Mouse (Mus musculus): ENCODE measurements around the gene Gm10226.
"Not testable (repeated sequence)": the region's sequence is repeated elsewhere in the genome, so short reads cannot be mapped to it uniquely, and the experiment has no call there.

Gm10226 gene

DNA sequence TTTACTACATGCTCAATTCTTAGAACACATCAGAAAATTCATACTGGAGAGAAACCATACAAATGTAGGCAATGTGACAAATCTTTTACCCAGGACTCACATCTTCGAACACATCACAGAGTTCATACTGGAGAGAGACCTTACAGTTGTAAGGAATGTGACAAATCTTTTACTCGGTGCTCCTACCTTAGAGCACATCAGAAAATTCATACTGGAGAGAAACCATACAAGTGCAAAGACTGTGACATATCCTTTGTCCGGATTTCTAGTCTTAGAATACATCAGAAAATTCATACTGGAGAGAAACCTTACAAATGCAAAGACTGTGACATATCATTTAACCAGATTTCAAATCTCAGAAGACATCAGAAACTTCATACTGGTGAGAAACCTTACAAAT lies at the start of gene Gm10226:
TSS of gene Gm10226 (plus strand) at position 301 of the 400 bp plus-strand sequence.
- DNase-seq (ENCODE audit: low spot score in 2 of 2), result no peak

DNA sequence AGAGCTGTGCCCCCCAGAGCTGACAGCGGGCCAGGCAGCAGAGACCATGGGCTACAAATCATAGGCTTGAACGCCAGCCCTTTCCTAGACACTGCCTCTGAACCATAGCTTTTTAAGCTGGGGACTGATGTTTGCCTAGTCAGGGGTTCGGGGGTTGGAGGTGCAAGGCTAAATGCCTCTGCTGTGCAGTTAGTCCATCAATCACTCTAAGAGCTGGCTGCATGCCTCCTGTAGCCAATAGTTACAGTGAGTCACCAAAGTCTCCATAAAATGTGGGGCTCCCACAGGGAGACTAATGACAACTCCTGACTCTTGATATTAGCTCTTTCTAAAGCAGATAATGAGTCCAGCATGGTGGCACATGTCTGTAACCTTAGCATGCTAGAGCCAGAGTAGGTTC lies 42.9 kb upstream of the Gm10226 start:
- no peak for DNase-seq (ENCODE audit: low spot score in 2 of 2)

DNA sequence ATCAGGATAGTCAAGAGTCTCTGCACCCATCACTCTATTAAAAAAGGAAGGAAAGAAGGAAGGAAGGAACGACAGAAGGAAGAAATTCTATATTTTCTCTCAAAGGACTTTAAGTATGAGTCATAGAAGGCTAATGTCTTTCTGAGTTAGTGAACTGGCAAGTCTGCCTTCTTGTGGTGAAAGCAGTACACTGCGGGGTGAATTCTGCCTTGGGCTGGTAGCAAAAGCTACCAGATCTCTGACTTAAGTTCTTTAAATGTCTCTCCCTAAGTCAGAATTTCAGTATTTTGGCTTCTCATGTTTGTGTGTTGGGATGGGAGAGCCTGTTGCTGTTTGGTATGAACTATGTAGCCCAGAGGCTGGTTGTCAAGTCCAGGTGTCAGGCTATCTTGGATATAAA lies 41.7 kb upstream of the Gm10226 start:
- DNase-seq (ENCODE audit: low spot score in 2 of 2), result peak; percentile 14 to 21

DNA sequence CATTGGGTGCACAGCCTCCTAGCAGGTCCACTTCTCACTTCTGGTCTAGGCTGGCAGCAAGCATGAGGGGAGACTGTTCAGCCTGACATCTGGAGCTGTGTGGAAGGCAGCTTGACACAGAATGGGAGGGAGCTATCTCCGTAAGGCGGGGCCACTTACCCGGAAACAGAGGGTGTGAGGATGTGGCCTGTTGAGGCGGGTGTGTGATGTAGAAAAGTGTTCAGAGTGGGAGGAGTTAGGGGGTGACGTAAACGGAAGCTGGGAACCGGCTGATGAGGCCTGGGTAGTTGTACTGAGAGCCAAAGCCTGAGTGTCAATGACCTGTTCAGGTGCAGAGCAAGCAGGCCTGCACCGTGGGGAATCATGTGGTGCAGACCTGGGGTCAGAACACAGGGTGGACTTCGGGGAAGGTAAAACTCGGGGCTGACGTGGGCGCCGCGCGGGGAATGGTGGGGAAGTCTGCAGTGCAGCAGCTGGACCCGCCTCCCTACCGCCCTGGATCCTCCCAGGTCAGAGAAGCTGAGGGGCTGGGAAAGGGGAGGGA lies 41.2 kb upstream of the Gm10226 start, which contains the start of gene Zfp983:
TSS of gene Zfp983 (plus strand) at position 261 of the 544 bp plus-strand sequence.
- peak; percentile 88 to 89 for DNase-seq (ENCODE audit: low spot score in 2 of 2)

DNA sequence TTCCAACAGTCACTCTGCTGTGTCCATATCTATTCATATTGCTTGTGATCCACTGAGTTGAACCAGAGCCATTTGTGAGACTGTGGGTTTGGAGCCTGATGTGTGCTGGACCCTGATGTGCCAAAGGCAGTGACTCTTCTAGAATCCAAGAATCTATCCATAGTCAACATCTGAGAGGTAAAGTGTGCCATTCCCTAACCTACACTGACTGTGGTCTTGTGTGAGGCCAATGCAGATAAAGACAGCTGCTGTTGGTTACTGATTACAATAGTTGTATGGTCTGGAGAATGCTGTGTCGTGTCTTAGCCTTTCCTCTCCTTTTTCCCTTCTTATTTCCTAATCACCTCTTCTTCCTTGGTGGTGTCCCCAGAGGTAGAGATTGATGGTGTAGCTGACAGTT lies 12.8 kb upstream of the Gm10226 start:
- not testable (repeated sequence) for DNase-seq (ENCODE audit: low spot score in 2 of 2)

DNA sequence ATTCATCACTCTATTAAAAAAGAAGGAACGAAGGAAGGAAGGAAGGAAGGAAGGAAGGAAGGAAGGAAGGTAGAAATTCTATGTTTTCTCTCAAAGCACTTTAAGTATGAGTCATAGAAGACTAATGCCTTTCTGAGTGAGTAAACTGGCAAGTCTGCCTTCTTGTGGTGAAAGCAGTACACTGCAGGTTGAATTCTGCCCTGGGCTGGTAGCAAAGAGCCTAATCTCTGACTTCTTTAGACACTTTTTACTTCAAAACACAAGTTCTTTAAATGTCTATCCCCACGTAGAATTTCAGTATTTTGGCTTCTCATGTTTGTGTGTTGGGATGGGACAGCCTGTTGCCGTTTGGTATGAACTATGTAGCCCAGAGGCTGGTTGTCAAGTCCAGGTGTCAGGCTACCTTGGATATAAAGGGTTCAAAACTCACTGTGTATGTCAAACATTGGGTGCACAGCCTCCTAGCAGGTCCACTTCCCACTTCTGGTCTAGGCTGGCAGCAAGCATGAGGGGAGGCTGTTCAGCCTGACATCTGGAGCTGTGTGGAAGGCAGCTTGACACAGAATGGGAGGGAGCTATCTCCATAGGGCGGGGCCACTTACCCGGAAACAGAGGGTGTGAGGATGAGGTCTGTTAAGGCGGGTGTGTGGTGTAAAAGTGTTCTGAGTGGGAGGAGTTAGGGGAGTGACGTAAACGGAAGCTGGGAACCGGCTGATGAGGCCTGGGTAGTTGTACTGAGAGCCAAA lies 12.2 kb upstream of the Gm10226 start:
- peak; percentile 92 to 94 for DNase-seq (ENCODE audit: low spot score in 2 of 2)

DNA sequence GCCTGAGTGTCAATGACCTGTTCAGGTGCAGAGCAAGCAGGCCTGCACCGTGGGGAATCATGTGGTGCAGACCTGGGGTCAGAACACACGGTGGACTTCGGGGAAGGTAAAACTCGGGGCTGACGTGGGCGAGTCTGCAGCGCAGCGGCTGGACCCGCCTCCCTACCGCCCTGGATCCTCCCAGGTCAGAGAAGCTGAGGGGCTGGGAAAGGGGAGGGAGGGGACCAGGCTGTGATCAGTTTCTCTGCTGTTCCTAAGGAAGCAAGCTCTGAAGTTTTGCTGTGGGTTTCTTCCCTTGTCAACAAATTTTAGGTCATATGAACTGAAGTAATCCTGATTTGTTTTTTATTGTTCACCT lies 11.7 kb upstream of the Gm10226 start:
- DNase-seq (ENCODE audit: low spot score in 2 of 2), result not testable (repeated sequence)

DNA sequence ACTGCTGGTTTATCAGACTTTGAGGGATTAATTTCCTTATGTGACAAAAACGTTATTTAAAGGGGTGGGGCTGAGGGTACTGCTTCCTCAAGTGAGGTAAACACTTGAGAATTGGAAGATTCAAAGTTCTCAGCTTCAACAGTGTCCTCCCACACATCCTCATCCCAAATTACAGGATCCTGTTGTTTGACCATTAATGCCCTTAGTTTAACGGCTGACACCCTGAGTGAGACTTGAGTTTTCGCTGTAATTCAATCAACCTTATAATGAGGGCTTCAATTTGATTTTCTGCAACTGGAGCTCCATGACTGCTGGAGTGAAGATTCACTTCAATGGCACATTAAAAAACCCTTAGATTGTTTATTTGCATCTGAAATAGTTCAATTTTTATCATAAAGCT lies 1.7 kb downstream of the Gm10226 start:
- no peak for DNase-seq (ENCODE audit: low spot score in 2 of 2)

DNA sequence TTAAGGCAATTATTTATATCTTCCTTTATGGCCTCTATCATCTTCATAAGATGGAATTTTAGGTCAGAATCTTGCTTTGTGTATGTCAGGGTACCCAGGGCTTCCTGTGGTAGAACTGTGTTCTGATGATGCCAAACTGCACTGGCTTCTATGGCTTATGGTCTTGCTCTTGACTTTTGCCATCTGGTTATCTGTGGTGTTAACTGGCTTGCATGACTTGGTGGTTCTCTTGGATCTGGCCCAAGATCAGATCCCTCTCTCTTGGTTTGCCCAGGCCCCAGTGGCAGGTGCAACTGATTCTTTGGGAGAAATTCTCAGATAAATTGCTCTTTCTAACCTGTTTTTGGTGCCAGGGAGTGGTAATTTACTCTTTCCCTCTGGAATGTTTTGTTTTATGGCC lies 4.4 kb downstream of the Gm10226 start:
- DNase-seq (ENCODE audit: low spot score in 2 of 2), result no peak

DNA sequence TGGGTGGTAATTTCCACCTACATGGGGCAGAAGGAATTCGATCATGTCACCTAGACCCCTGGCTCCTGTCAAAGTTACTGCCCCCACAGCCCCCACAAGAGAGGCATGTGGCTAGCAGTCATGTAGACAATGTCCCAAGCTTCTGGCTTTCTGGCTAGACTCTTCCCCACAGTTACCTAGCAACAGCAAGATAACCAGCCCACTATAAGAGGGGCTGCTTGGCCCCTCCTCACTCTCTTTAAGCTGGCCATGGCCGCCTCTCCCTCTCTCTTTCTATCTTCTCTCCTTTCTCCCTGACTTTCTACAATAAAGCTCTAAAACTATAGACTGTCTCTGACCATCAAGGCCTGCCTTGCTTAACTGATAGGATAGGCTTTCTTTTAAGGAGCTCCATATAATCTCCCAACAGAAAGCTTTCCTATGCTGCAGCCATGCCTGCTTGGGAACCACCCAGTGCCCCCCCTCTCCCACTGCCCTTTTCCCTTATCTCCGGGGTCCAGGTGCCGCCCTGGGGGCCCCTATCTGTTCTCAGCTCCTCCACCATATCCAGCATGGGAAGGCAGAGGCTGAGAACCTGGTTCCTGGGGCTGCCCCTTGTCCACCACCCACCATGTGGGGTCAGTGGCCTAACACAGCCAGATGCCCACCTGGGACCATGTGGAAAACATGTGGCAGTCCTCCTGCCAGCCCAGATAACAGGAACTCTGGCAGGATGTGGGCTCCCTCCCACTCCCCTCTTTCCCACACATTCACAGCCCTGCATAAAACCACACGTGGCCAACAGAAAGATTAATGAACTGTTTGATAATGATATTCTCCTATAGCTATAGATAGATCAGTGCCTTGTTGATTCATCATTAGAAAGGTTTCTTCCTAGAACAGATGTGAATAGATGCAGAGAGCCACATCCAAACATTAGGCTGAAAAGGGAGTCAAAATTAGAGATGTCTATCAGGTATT lies 10.9 kb downstream of the Gm10226 start:
- peak; percentile 3 to 28 for DNase-seq (ENCODE audit: low spot score in 2 of 2)

DNA sequence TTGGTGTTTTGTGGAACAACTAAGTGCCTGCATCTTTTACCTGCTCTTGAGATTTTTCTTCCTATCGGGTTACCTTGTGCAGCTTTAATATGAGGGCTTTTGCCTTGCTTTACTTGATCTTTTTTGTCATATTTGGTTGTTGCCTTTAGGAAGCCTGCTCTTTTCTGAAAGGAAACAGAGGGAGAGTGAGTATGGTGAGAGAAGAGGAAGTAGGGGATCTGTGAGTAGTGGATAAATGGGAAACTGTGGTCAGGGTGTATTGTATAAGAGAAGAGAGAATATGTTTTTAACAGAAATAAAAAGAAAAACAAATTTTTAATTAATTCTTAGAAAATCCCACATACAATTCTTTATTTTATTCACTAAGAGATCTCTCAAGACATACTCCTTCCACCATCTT lies 11.8 kb downstream of the Gm10226 start:
- no peak for DNase-seq (ENCODE audit: low spot score in 2 of 2)

DNA sequence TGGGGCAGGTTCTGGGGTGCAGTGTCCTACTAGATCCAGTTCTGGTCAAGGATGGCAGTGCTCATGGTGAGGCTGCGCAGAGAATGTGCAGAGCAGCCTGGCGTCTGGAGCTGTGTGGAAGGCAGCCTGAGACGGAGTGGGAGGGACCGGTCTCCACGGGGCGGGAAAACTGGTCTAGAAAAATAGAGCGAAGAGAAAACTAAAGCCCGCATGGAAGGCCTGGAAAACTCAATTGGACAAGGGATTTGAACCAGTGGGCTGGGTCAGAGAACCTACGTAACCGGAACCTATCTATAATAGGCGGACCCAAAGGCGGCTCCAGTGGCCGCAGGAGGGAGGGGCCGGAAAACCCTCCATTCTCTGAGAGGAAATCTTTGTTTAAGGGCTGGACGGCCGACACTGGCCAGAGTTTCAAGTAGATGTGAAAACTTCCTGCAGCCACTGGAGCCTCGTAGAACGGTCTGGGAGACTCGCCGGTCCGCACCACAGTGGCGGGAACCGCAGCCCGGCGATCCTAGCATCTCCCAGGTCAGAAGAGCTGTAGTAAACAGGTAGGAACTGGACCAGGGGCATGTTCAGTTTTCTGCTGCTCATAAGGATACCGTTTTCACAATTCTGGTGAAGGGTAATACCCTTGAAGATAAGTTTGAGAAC lies 15.8 kb downstream of the Gm10226 start, which contains the start of gene Zfp760:
TSS of gene Zfp760 (plus strand) at position 399 of the 654 bp plus-strand sequence.
- peak; percentile 73 to 79 for DNase-seq (ENCODE audit: low spot score in 2 of 2)

DNA sequence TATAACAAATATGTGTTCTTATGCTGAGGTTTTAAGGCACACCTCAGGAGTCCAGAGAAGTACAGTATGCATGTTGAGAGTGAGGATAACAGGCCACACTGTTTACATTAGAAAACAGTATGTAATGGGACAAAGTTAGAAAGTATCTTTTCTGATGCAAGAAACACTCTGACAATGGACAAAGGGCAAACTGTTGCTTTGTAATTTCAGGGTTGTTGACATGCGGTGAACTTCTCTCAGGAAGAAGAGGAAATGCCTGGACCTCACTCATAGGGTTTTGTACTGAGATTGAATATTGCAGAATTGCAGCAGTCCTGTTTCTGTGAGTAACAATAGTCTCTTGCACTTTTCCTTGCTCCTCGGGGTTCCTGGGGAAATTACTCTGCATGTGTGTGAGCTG lies 16.7 kb downstream of the Gm10226 start:
- DNase-seq (ENCODE audit: low spot score in 2 of 2), result no peak

DNA sequence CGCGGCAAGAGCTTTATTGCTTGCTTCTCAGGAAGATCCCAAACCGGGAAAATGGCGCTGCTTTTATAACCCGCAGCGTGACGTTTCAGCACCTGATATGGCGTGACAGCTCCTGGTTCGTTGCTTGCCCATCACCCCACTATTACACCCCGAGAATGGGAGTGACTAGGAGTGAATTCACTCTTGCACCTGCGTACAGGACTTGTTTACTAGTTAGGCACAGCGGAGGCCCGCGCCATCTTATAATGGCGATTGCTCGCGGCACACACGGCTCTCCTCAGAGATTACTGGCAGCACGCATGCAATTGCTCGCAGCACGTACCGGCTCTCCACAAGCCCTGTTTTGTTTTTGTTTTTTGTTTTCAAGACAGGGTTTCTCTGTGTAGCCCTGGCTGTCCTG lies 38.8 kb downstream of the Gm10226 start, which contains the start of gene Zfp229:
TSS of gene Zfp229 (plus strand) at position 301 of the 400 bp plus-strand sequence.
- DNase-seq (ENCODE audit: low spot score in 2 of 2), result not testable (repeated sequence)

DNA sequence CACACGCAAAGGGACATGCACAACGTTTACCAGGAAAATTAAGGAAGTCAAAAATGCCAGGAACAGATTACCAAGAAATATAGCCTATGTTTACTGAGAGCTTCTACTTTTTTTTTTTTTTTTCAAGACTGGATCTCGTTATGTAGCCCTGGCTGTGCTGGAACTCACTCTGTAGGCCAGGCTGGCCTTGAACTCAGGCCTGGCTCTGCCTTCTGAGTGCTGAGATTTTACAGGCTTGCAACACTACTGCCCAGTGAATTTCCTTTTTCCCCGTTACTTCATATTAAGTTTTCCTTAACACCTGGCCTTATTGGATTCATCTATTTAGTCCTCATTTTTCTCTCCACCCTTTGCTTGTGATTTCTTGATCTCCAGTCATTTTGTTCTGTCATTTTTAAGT lies 41.4 kb downstream of the Gm10226 start:
- DNase-seq (ENCODE audit: low spot score in 2 of 2), result no peak

DNA sequence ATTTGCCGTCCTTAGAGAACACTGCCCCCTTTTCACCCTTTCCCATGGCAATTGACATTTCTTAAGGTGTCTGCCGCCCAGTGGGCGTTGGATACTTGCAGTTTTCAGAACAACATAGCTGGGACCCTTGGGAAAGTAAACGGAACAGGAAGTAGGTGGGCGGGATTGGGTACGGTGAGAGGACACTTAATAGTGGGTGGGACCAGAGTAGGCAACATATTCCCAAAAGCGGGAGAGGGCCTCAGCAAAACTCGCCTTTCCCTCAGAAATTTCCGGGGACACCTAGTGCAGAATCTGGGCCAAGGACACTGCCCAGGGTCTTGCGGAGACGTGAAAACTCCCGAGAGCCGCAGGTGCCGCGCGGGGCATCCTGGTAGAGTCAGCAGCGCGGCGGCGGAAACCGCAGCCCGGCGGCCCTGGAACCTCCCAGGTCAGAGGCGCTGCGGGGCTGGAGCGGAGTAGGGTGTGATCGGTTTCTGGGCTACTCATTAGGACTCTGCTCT lies 41.9 kb downstream of the Gm10226 start:
- DNase-seq (ENCODE audit: low spot score in 2 of 2), result peak; percentile 58
